Mouse (Mus musculus): ENCODE data around the gene Cacnb4. TPM values are rescaled to one million over a fixed set of nuclear protein-coding genes. Genes with fewer than 3 reads are reported as not detected.

Gene Cacnb4
- polyA plus RNA-seq, 1 experiment from 2014 or later, result 15.0 TPM

- WGBS, result 82% methylated on average over 3 of the region's 3 CpGs
- no peak overlapping the region for H3K4me2 ChIP-seq (replicated peaks)
These were observed 250.6 kb downstream of the Cacnb4 start for GRCm38 (mm10) chr2:52426041-52426440.

GRCm38 (mm10) chr2:52425523-52425795 is 251.2 kb downstream of the Cacnb4 start:
- H3K4me2 ChIP-seq (replicated peaks), result peak overlapping the region; percentile 79
- WGBS, result 24% methylated on average over 10 of the region's 10 CpGs
- ATAC-seq (ENCODE audit: low FRiP score) (0 out of 2 replicates have a peak, but pooled peaks have one; percentile 6), DNase-seq (ENCODE audit: low spot score) (no peak)
- H3K9ac ChIP-seq, result peak overlapping the region; percentile 95
- no peaks in the 10 kb centered on the region for H3K9me3 ChIP-seq (ENCODE audit: control insufficient read depth, low read length)
- peak overlapping the region; percentile 99 for H3K4me3 ChIP-seq (replicated peaks; ENCODE audit: low read length)
- H3K36me3 ChIP-seq (replicated peaks; ENCODE audit: control insufficient read depth, insufficient read depth), result no peaks in the 10 kb centered on the region
- H3K27me3 ChIP-seq (ENCODE audit: control insufficient read depth, insufficient read depth, low read length), result no peaks in the 10 kb centered on the region
- peaks cover 33% of the 10 kb centered on the region for H3K4me1 ChIP-seq (replicated peaks; ENCODE audit: control insufficient read depth, insufficient read depth, low read length)
- H3K27ac ChIP-seq, result 0 out of 2 replicates have a peak overlapping the region, but pooled peaks have one; percentile 89

More at GRCm38 (mm10) chr2:52426041-52426440, 250.6 kb downstream of the Cacnb4 start:
- H3K27me3 ChIP-seq (ENCODE audit: control insufficient read depth, insufficient read depth, low read length), result no peaks in the 10 kb centered on the region
- ATAC-seq (ENCODE audit: low FRiP score) (no peak), DNase-seq (ENCODE audit: low spot score) (no peak)
- no peak overlapping the region for H3K4me3 ChIP-seq (replicated peaks; ENCODE audit: low read length)
- peaks cover 31% of the 10 kb centered on the region for H3K4me1 ChIP-seq (replicated peaks; ENCODE audit: control insufficient read depth, insufficient read depth, low read length)
- no peaks in the 10 kb centered on the region for H3K9me3 ChIP-seq (ENCODE audit: control insufficient read depth, low read length)
- no peaks in the 10 kb centered on the region for H3K36me3 ChIP-seq (replicated peaks; ENCODE audit: control insufficient read depth, insufficient read depth)
- no peak overlapping the region for H3K9ac ChIP-seq
- H3K27ac ChIP-seq, result no peak overlapping the region

- H3K36me3 ChIP-seq (replicated peaks; ENCODE audit: control insufficient read depth, insufficient read depth), result no peaks in the 10 kb centered on the region
- peak within 1 kb of the TSS; percentile 99 for H3K4me3 ChIP-seq (replicated peaks; ENCODE audit: low read length)
- H3K4me2 ChIP-seq (replicated peaks), result peak within 1 kb of the TSS; percentile 79
- DNase-seq (ENCODE audit: low spot score) (peak; percentile 95), ATAC-seq (ENCODE audit: low FRiP score) (peak; percentile 96)
- peak within 1 kb of the TSS; percentile 95 for H3K9ac ChIP-seq
- no peaks in the 10 kb centered on the region for H3K9me3 ChIP-seq (ENCODE audit: control insufficient read depth, low read length)
- under 1% methylated on average over 56 of the region's 57 CpGs for WGBS
- peak within 1 kb of the TSS; percentile 89 for H3K27ac ChIP-seq
- H3K27me3 ChIP-seq (ENCODE audit: control insufficient read depth, insufficient read depth, low read length), result no peaks in the 10 kb centered on the region
- peaks cover 33% of the 10 kb centered on the region for H3K4me1 ChIP-seq (replicated peaks; ENCODE audit: control insufficient read depth, insufficient read depth, low read length)
These were observed 251.7 kb downstream of the Cacnb4 start, which contains the start of gene Arl5a for GRCm38 (mm10) chr2:52424747-52425522. Gene Arl5a, minus strand, starts transcription at chr2:52424901.

DNA sequence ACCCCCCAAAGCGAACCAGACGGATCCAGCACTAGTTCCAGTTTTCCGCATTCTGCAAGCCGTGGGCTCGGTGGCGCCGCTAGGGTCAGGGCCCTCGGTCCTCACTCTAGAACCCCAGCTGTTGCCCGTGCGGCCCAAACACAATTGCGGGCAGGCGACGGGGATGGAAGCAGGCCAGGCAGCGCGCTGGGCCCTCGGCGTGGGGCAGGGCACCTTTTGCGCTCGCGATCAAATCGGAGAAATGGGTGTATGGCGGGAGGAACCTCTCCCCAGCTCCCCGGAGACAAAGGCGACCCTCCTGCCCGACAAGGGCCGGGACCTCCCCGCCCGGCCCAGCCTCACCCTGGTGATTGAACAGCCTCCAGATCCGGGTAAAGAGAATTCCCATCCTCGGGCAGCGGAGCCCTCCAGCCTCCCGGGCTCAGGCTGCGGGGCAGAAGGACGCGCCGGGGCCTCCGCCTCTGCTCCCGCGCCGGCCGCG is 252.3 kb downstream of the Cacnb4 start:
- WGBS, result 0% methylated on average over 35 of the region's 42 CpGs
- H3K9me3 ChIP-seq (ENCODE audit: control insufficient read depth, low read length), result no peaks in the 10 kb centered on the region
- peaks cover 33% of the 10 kb centered on the region for H3K4me1 ChIP-seq (replicated peaks; ENCODE audit: control insufficient read depth, insufficient read depth, low read length)
- H3K27ac ChIP-seq, result peak overlapping the region; percentile 89
- peak; percentile 40 for DNase-seq (ENCODE audit: low spot score)
- no peaks in the 10 kb centered on the region for H3K36me3 ChIP-seq (replicated peaks; ENCODE audit: control insufficient read depth, insufficient read depth)
- peak overlapping the region; percentile 95 for H3K9ac ChIP-seq
- H3K4me3 ChIP-seq (replicated peaks; ENCODE audit: low read length), result peak overlapping the region; percentile 99
- H3K4me2 ChIP-seq (replicated peaks), result peak overlapping the region; percentile 79
- no peaks in the 10 kb centered on the region for H3K27me3 ChIP-seq (ENCODE audit: control insufficient read depth, insufficient read depth, low read length)
- peak; percentile 84 for ATAC-seq (ENCODE audit: low FRiP score)

GRCm38 (mm10) chr2:52423611-52424247 is 252.9 kb downstream of the Cacnb4 start:
- H3K27ac ChIP-seq, result no peak overlapping the region
- peak; percentile 44 for DNase-seq (ENCODE audit: low spot score)

DNA sequence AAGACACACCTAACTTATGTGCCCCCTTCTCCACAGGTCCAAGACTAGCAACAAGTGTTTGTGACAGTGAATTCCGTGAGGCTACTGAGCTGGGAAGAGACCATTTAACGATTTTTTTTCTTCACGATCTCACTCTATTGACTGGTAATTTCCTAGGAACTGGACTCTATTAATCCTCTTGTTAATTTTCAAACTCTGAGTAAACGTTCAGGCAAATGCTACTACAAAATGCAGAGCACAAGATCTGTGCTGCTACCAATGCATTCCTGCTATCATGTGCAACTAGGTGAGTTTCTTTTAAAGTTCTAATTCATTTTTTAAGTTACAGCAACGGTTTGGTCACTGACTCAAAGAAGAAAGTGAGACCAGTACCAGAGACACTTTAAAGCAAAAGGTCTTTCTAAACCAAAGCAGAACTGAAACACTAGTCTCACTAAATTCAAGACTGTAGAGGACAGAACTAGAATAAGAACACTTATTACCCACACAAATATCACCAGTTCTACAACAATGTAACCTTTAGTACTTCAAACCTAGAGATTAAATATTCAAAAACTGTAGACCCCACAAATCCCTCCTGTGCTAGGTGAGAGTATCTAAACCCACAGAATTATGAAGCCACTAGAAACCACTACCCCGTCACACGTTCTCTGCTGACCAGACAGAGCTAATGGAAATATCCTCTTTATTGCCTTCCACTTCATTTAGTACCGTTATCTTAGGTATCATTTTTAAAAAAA is 253.6 kb downstream of the Cacnb4 start:
- Histone ChIP-seq H3K27me3 (ENCODE audit: control insufficient read depth, insufficient read depth, low read length) (no peaks in the 10 kb centered on the region), H3K4me2 (replicated peaks) (peak overlapping the region; percentile 79), H3K9ac (peak overlapping the region; percentile 95), H3K4me1 (replicated peaks; ENCODE audit: control insufficient read depth, insufficient read depth, low read length) (peaks cover 33% of the 10 kb centered on the region), H3K36me3 (replicated peaks; ENCODE audit: control insufficient read depth, insufficient read depth) (no peaks in the 10 kb centered on the region), H3K4me3 (replicated peaks; ENCODE audit: low read length) (peak overlapping the region; percentile 99), H3K27ac (no peak overlapping the region), H3K9me3 (ENCODE audit: control insufficient read depth, low read length) (no peaks in the 10 kb centered on the region)
- 56% methylated on average over 8 of the region's 8 CpGs for WGBS
- ATAC-seq (ENCODE audit: low FRiP score) (no peak), DNase-seq (ENCODE audit: low spot score) (no peak)

More at GRCm38 (mm10) chr2:52423611-52424247, 252.9 kb downstream of the Cacnb4 start:
- peak overlapping the region; percentile 79 for H3K4me2 ChIP-seq (replicated peaks)
- no peaks in the 10 kb centered on the region for H3K36me3 ChIP-seq (replicated peaks; ENCODE audit: control insufficient read depth, insufficient read depth)
- H3K4me1 ChIP-seq (replicated peaks; ENCODE audit: control insufficient read depth, insufficient read depth, low read length), result peaks cover 33% of the 10 kb centered on the region
- no peaks in the 10 kb centered on the region for H3K27me3 ChIP-seq (ENCODE audit: control insufficient read depth, insufficient read depth, low read length)
- ATAC-seq (ENCODE audit: low FRiP score), result no peak
- peak overlapping the region; percentile 95 for H3K9ac ChIP-seq
- no peaks in the 10 kb centered on the region for H3K9me3 ChIP-seq (ENCODE audit: control insufficient read depth, low read length)
- peak overlapping the region; percentile 99 for H3K4me3 ChIP-seq (replicated peaks; ENCODE audit: low read length)
- WGBS, result 3% methylated on average over 16 of the region's 16 CpGs

GRCm38 (mm10) chr2:52421197-52421596 is 255.4 kb downstream of the Cacnb4 start:
- H3K36me3 ChIP-seq (replicated peaks; ENCODE audit: control insufficient read depth, insufficient read depth), result peaks cover 3% of the 10 kb centered on the region
- ATAC-seq (ENCODE audit: low FRiP score), result no peak
- no peak overlapping the region for H3K4me3 ChIP-seq (replicated peaks; ENCODE audit: low read length)
- no peaks in the 10 kb centered on the region for H3K27me3 ChIP-seq (ENCODE audit: control insufficient read depth, insufficient read depth, low read length)
- peaks cover 33% of the 10 kb centered on the region for H3K4me1 ChIP-seq (replicated peaks; ENCODE audit: control insufficient read depth, insufficient read depth, low read length)
- H3K9ac ChIP-seq, result no peak overlapping the region
- 74% methylated on average over 6 of the region's 6 CpGs for WGBS
- H3K4me2 ChIP-seq (replicated peaks), result no peak overlapping the region
- DNase-seq (ENCODE audit: low spot score), result no peak
- H3K27ac ChIP-seq, result no peak overlapping the region
- no peaks in the 10 kb centered on the region; the same call in 1 of the 2 replicates for H3K9me3 ChIP-seq (ENCODE audit: control insufficient read depth, low read length)

DNA sequence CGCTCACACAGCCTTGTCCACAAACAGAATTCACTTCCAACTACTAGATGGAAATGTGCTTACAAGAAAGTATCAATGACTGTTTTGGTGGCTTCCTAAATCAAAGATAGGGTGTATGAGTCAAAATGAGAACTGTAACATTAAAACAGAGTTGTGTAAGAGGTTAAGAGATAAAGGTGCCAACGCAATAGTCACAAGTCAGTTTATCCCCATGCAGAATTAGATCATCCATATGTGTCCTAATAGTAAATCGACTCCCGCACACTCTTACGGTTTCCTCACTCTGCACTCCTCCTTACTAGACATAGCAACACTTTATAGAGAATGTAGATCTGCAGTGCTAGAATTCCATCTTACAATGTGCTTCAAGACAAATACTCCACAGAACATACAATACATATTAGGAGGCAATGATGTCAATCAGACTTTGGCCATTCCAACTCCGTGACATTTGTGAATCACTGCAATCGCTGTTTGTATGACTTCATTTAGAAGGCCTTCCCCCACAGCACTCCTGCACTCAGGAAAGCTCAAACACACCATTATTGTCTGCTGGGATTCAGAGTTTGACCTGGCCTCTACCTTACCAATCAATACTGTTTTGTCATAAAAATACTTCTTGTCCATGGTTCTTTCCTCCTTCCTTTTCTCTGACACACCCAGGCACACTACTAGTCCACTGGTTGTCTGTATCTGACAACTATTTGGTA is 256.5 kb downstream of the Cacnb4 start:
- no peaks in the 10 kb centered on the region for H3K27me3 ChIP-seq (ENCODE audit: control insufficient read depth, insufficient read depth, low read length)
- H3K4me3 ChIP-seq (replicated peaks; ENCODE audit: low read length), result no peak overlapping the region
- ATAC-seq (ENCODE audit: low FRiP score) (no peak), DNase-seq (ENCODE audit: low spot score) (no peak)
- peaks cover 9% of the 10 kb centered on the region for H3K9me3 ChIP-seq (ENCODE audit: control insufficient read depth, low read length)
- H3K27ac ChIP-seq, result no peak overlapping the region
- peaks cover 24% of the 10 kb centered on the region for H3K4me1 ChIP-seq (replicated peaks; ENCODE audit: control insufficient read depth, insufficient read depth, low read length)
- 92% methylated on average over 7 of the region's 7 CpGs for WGBS
- no peak overlapping the region for H3K4me2 ChIP-seq (replicated peaks)
- peaks cover 13% of the 10 kb centered on the region for H3K36me3 ChIP-seq (replicated peaks; ENCODE audit: control insufficient read depth, insufficient read depth)
- no peak overlapping the region for H3K9ac ChIP-seq
